Mouse (Mus musculus): ENCODE results near the gene Asgr2.

DNA sequence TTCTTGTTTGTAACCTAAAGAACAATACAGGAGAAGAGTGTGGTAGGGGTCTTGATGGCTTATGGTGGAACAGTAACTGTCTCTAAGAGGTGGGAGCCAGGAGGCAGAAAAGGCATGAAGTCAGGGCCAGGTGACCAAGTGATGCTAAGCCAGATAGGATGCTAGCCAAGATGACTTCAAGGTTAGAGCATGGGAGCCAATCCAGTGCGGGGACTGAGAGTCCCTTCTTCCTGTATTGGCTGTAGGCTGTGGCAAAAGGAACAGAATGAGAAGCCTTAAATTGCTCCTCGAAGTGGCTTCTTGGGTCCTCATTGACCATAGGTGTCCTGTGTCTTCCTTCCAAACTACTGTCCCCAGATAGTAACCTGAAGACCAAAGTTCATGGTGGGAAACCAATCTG, 6.7 kb downstream of the Asgr2 start:
- TF ChIP-seq MAFK (IDR thresholded peaks at IDR 0.05; ENCODE audit: insufficient read depth, low read depth, low read length) = no peak
- TF ChIP-seq ZNF384 (IDR thresholded peaks at IDR 0.05; ENCODE audit: low read depth, low read length) = no peak
- no peak for TF ChIP-seq HCFC1 (IDR thresholded peaks at IDR 0.05; ENCODE audit: borderline replicate concordance, insufficient read depth, low read length)
- TF ChIP-seq CHD2 (IDR thresholded peaks at IDR 0.05; ENCODE audit: low read depth, low read length) = no peak
- no peak for TF ChIP-seq ZC3H11A (IDR thresholded peaks at IDR 0.05; ENCODE audit: borderline replicate concordance, low read depth, low read length)

Data from ES-E14 (cell line).